Mouse (Mus musculus) liver, embryonic 13.5 days (tissue): ENCODE results near the gene Tmem208. TPM values are rescaled to one million over a fixed set of nuclear protein-coding genes. Genes with fewer than 3 reads are reported as not detected.

Experiments
- ATAC-seq: fragments of 200-750 bp; cut with Nextera tagmentation; 2 replicates; pipeline ENCODE4 v1.8.0; 2017; ENCODE audit warnings: low read depth, mild to moderate bottlenecking, moderate number of reproducible peaks, moderate library complexity
- DNase-seq: peaks from one replicate; pipeline ENCODE4 v3.0.0; 2022
- H3K27ac ChIP-seq: fragments of 300-500 bp; sonication (generic); 2 replicates; pipeline ENCODE4 v1.5.1; 2015; ENCODE audit warnings: moderate library complexity, mild to moderate bottlenecking, inconsistent platforms
- H3K27me3 ChIP-seq: fragments of 300-500 bp; sonication (generic); 2 replicates; pipeline ENCODE4 v1.6.1; 2015; ENCODE audit warnings: mild to moderate bottlenecking, inconsistent platforms
- H3K36me3 ChIP-seq: fragments of 300-500 bp; sonication (generic); 2 replicates; pipeline ENCODE4 v1.6.1; 2015; ENCODE audit warnings: mild to moderate bottlenecking, inconsistent platforms
- H3K4me1 ChIP-seq: fragments of 300-500 bp; sonication (generic); replicated peaks from 2 replicates; pipeline ENCODE4 v1.6.1; 2015; ENCODE audit warnings: inconsistent platforms
- H3K4me2 ChIP-seq: fragments of 300-500 bp; sonication (generic); 2 replicates; pipeline ENCODE4 v1.6.1; 2015; ENCODE audit warnings: inconsistent platforms, mild to moderate bottlenecking, moderate library complexity
- H3K4me3 ChIP-seq: fragments of 300-500 bp; sonication (generic); replicated peaks from 2 replicates; pipeline ENCODE4 v1.5.1; 2015; ENCODE audit warnings: mild to moderate bottlenecking, inconsistent platforms
- H3K9ac ChIP-seq: fragments of 300-500 bp; sonication (generic); 2 replicates; pipeline ENCODE4 v1.6.1; 2015; ENCODE audit warnings: mild to moderate bottlenecking, inconsistent platforms
- H3K9me3 ChIP-seq: fragments of 300-500 bp; sonication (generic); replicated peaks from 2 replicates; pipeline ENCODE4 v1.6.1; 2016; ENCODE audit warnings: inconsistent platforms
- WGBS: fragments of 180-500 bp; shearing (Covaris S2); methylation state at CpG from one replicate; pipeline ENCODE4 v1.1.7; 2015; ENCODE audit not compliant: insufficient replicate concordance; 5-methylcytosine and 5-hydroxymethylcytosine counted together
- polyA plus RNA-seq: library from polyadenylated mRNA; unstranded; fragments of >200 nt; fragmentation: Nextera tagmentation; extraction: Ambion mirVana; gene quantifications from 2 replicates; pipeline ENCODE4 v1.2.1, GENCODE M21; 2015

Gene Tmem208
- polyA plus RNA-seq, 1 experiment from 2014 or later: 108 TPM

DNA sequence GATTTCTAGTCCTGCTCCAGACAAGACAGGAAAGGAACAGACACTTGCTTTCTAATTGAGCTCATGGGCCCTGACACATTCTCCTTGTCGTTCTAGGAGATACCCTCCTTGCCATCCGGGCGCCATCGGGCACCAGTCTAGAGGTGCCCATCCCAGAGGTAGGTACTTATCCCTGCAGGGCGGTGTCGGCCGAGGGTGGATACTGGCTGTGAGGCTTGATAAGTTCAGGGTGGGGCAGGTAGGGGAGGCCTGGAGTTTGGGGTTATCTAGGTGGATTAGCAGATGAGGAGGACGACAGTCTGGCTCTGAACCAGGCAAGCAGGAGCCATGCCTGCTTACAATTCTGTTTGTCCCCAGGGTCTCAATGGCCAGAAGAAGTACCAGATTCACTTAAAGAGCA is 26.2 kb upstream of the Tmem208 start:
- peak overlapping the region; percentile 95 for H3K4me2 ChIP-seq
- H3K4me1 ChIP-seq: peaks cover 85% of the 10 kb centered on the region
- H3K9ac ChIP-seq: peak overlapping the region; percentile 99
- DNase-seq (peak; percentile 90), ATAC-seq (peak; percentile 94)
- WGBS: 24% methylated on average over 8 of the region's 8 CpGs
- peak overlapping the region; percentile 99 for H3K4me3 ChIP-seq
- H3K36me3 ChIP-seq: peaks cover 64% of the 10 kb centered on the region
- H3K9me3 ChIP-seq: no peaks in the 10 kb centered on the region
- no peaks in the 10 kb centered on the region; the same call in 1 of the 2 replicates for H3K27me3 ChIP-seq
- H3K27ac ChIP-seq: peak overlapping the region; percentile 97

GRCm38 (mm10) chr8:105303396-105303795 is 22.8 kb upstream of the Tmem208 start:
- DNase-seq (no peak), ATAC-seq (no peak)
- H3K9me3 ChIP-seq: no peaks in the 10 kb centered on the region
- peak overlapping the region; percentile 97 for H3K27ac ChIP-seq
- 64% methylated on average over 8 of the region's 8 CpGs for WGBS
- no peak overlapping the region for H3K9ac ChIP-seq
- no peaks in the 10 kb centered on the region for H3K27me3 ChIP-seq
- H3K4me1 ChIP-seq: peaks cover 82% of the 10 kb centered on the region
- H3K36me3 ChIP-seq: peaks cover 95% of the 10 kb centered on the region
- peak overlapping the region; percentile 95 for H3K4me2 ChIP-seq
- H3K4me3 ChIP-seq: no peak overlapping the region

- Histone ChIP-seq H3K27ac (peak overlapping the region; percentile 97), H3K27me3 (no peaks in the 10 kb centered on the region), H3K9me3 (no peaks in the 10 kb centered on the region), H3K4me3 (peak overlapping the region; percentile 20; the same call in 1 of the 2 replicates), H3K9ac (peak overlapping the region; percentile 23; the same call in 1 of the 2 replicates), H3K36me3 (peaks cover 95% of the 10 kb centered on the region), H3K4me1 (peaks cover 77% of the 10 kb centered on the region), H3K4me2 (peak overlapping the region; percentile 95)
- DNase-seq (no peak), ATAC-seq (no peak)
- WGBS: 88% methylated on average over 9 of the region's 9 CpGs
These were observed 22.3 kb upstream of the Tmem208 start for GRCm38 (mm10) chr8:105303874-105304273.

GRCm38 (mm10) chr8:105304325-105305210 is 21.6 kb upstream of the Tmem208 start:
- H3K9ac ChIP-seq: peak overlapping the region; percentile 41
- 0 out of 2 replicates have a peak overlapping the region, but pooled peaks have one; percentile 20 for H3K4me3 ChIP-seq
- ATAC-seq (peak; percentile 3; the same call in 1 of the 2 replicates), DNase-seq (no peak)
- peak overlapping the region; percentile 62 for H3K4me2 ChIP-seq
- no peaks in the 10 kb centered on the region for H3K9me3 ChIP-seq
- 70% methylated on average over 9 of the region's 9 CpGs for WGBS
- peak overlapping the region; percentile 97 for H3K27ac ChIP-seq
- H3K36me3 ChIP-seq: peaks cover 97% of the 10 kb centered on the region
- peaks cover 72% of the 10 kb centered on the region for H3K4me1 ChIP-seq
- H3K27me3 ChIP-seq: no peaks in the 10 kb centered on the region

DNA sequence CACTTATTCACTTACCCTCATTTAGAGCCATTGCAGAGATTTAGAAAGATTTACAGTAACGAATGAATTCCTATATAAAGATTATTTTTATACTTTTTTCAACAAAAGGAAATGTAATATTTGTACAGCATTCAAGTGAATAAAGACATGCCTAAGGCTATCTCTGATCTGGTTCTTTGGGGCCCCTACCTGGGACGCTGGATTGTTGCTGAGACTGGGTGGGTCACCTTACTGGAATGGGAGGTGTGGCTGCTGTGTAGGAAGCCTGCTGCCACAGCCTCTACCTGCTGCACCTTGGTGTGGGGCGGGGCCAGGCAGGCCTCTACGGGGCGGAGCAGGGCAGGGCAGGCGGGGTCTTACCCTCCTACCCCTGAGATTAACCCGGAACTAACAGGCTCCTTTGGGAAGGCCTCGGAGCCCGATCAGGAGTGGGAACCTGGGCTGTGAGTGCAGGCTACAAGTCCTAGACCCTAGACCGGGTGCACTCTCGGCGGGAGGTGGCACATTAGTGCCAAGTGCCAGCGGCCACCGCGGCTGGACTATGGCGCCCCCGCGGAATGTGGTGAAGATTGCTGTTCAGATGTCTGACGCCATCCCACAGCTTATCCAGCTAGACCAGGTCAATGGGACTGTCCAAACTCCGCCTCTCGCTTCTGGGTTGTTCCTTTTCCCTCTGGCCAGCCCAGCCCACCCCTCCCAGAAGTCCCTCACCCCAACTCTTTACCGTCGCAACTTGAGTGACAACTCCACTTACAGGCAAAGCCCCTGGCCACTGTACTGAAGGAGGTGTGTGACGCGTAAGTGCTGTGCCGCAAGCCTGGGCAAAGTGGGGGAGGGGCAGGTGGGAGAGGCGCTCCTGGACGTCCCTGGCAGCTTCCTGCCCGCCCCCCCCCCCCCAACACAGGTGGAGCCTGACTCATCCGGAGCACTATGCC is 20.7 kb upstream of the Tmem208 start, which contains the start of gene Elmo3:
Gene Elmo3, plus strand, starts transcription at position 391 of the 935 bp plus-strand sequence.
- Histone ChIP-seq H3K4me1 (peaks cover 66% of the 10 kb centered on the region), H3K36me3 (peaks cover 97% of the 10 kb centered on the region)
- ATAC-seq: peak; percentile 75

GRCm38 (mm10) chr8:105306146-105306691 is 19.9 kb upstream of the Tmem208 start:
- H3K4me3 ChIP-seq: peak overlapping the region; percentile 45
- peaks cover 60% of the 10 kb centered on the region for H3K4me1 ChIP-seq

More for the DNA sequence above, 20.7 kb upstream of the Tmem208 start, which contains the start of gene Elmo3:
- Histone ChIP-seq H3K27me3 (no peaks in the 10 kb centered on the region), H3K9ac (peak within 1 kb of the TSS; percentile 59), H3K4me2 (peak within 1 kb of the TSS; percentile 62), H3K27ac (peak within 1 kb of the TSS; percentile 97), H3K4me3 (peak within 1 kb of the TSS; percentile 45), H3K9me3 (no peaks in the 10 kb centered on the region)
- peak; percentile 57 for DNase-seq
- WGBS: 18% methylated on average over 30 of the region's 30 CpGs

DNA sequence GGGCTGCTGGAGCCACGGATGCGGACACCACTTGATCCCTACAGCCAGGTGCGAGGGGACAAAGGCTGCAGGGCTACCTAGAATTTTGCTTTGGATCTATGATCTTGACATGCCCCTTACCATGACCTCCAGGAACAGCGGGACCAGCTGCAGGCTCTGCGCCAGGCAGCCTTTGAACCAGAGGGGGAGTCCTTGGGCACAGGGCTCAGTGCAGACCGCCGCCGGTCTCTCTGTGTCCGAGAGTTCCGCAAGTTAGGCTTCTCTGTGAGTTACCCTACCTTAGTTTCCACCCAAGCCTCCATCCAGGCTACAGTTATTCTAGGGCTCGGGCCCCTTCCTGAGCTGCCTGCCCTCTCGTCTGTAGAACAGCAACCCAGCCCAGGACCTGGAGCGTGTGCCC is 18.5 kb upstream of the Tmem208 start:
- DNase-seq: no peak
- Histone ChIP-seq H3K36me3 (peaks cover 97% of the 10 kb centered on the region), H3K4me2 (no peak overlapping the region), H3K9me3 (no peaks in the 10 kb centered on the region), H3K4me3 (no peak overlapping the region), H3K4me1 (peaks cover 60% of the 10 kb centered on the region), H3K9ac (no peak overlapping the region), H3K27ac (no peak overlapping the region), H3K27me3 (no peaks in the 10 kb centered on the region)
- ATAC-seq: no peak
- 93% methylated on average over 13 of the region's 13 CpGs for WGBS

More at GRCm38 (mm10) chr8:105306146-105306691, 19.9 kb upstream of the Tmem208 start:
- Histone ChIP-seq H3K36me3 (peaks cover 97% of the 10 kb centered on the region), H3K4me2 (peak overlapping the region; percentile 62), H3K27me3 (no peaks in the 10 kb centered on the region), H3K9ac (peak overlapping the region; percentile 59), H3K27ac (peak overlapping the region; percentile 97), H3K9me3 (no peaks in the 10 kb centered on the region)
- DNase-seq (no peak), ATAC-seq (no peak)
- 72% methylated on average over 5 of the region's 5 CpGs for WGBS

GRCm38 (mm10) chr8:105308428-105308827 is 17.7 kb upstream of the Tmem208 start:
- WGBS: 90% methylated on average over 10 of the region's 10 CpGs
- Histone ChIP-seq H3K4me2 (no peak overlapping the region), H3K36me3 (peaks cover 97% of the 10 kb centered on the region), H3K9me3 (no peaks in the 10 kb centered on the region), H3K27me3 (no peaks in the 10 kb centered on the region), H3K4me1 (peaks cover 60% of the 10 kb centered on the region), H3K9ac (no peak overlapping the region), H3K27ac (no peak overlapping the region), H3K4me3 (no peak overlapping the region)
- DNase-seq (no peak), ATAC-seq (no peak)

DNA sequence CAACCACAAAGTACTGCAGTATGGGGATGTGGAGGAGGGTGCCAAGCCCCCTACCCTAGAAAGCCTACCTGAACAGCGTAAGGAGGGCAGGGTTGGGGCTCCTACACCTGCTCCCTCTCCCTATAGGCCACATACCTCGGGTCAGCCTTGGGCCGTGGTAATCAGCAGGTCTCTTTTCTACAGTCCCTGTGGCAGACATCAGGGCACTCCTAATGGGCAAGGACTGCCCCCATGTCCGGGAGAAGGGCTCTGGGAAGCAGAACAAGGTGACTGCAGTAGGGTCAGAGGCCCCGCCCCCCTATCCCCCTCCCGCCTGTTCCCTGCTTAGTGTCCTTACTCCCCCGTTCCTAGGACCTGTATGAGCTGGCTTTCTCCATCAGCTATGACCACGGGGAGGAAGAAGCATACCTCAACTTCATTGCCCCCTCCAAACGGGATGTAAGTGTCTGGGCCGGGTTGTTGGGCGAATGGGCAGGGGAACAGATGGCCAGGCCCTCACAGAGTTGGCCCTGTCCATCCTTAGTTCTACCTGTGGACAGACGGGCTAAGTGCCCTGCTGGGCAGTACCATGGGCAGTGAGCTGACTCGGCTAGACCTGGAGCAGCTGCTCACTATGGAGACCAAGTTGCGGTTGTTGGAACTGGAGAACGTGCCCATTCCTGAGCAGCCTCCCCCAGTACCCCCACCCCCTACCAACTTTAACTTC is 16.9 kb upstream of the Tmem208 start:
- H3K4me1 ChIP-seq: peaks cover 60% of the 10 kb centered on the region
- H3K27me3 ChIP-seq: no peaks in the 10 kb centered on the region
- ATAC-seq (no peak), DNase-seq (no peak)
- peaks cover 97% of the 10 kb centered on the region for H3K36me3 ChIP-seq
- no peaks in the 10 kb centered on the region for H3K9me3 ChIP-seq
- H3K27ac ChIP-seq: no peak overlapping the region
- WGBS: 85% methylated on average over 15 of the region's 15 CpGs
- no peak overlapping the region for H3K4me2 ChIP-seq
- no peak overlapping the region for H3K4me3 ChIP-seq
- no peak overlapping the region for H3K9ac ChIP-seq

DNA sequence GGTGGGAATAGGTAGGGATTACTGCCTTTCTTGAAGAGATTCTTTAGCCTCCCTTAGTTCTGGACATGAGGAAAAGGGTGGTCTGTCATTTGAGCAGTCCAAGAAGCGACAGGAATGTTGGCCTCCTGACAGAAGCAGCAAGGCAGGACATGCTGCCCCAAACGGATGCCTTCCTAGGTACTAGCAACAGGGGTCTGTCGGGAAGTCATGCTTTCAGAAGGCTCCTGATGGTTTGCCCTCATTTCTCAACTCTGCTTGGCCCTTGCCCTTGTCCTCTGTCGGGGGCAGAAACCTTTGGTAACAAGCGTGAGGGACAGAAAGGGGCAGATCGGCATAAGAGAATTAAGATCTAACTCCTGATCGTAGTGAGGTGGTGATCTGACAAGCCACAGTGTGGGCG is 16.0 kb upstream of the Tmem208 start:
- H3K27me3 ChIP-seq: no peaks in the 10 kb centered on the region

More for the DNA sequence above, 16.0 kb upstream of the Tmem208 start:
- peaks cover 98% of the 10 kb centered on the region for H3K36me3 ChIP-seq
- ATAC-seq (no peak), DNase-seq (no peak)
- H3K9ac ChIP-seq: no peak overlapping the region
- H3K4me1 ChIP-seq: peaks cover 60% of the 10 kb centered on the region
- no peaks in the 10 kb centered on the region for H3K9me3 ChIP-seq
- no peak overlapping the region for H3K4me3 ChIP-seq
- H3K27ac ChIP-seq: no peak overlapping the region
- 87% methylated on average over 8 of the region's 8 CpGs for WGBS
- no peak overlapping the region for H3K4me2 ChIP-seq
